Mouse (Mus musculus) erythroblast, embryonic 14.5 days (primary cell): Measurements from ENCODE around the gene Tldc1. TPM values are rescaled to one million over a fixed set of nuclear protein-coding genes. Genes with fewer than 3 reads are reported as not detected.

Experiments
- H3K27me3 ChIP-seq: 2 replicates; pipeline ENCODE4 v1.6.1; 2012; ENCODE audit warnings: inconsistent platforms; ENCODE audit not compliant: control insufficient read depth
- H3K36me3 ChIP-seq: 2 replicates; pipeline ENCODE4 v1.6.1; 2012; ENCODE audit warnings: mild to moderate bottlenecking, inconsistent platforms; ENCODE audit not compliant: control insufficient read depth
- H3K4me1 ChIP-seq: 2 replicates; pipeline ENCODE4 v1.6.1; 2012; ENCODE audit warnings: inconsistent platforms; ENCODE audit not compliant: control insufficient read depth
- H3K4me3 ChIP-seq: replicated peaks from 2 replicates; pipeline ENCODE3; 2012; ENCODE audit warnings: moderate library complexity, mild to moderate bottlenecking, inconsistent platforms
- H3K9me3 ChIP-seq: 2 replicates; pipeline ENCODE4 v1.6.1; 2012; ENCODE audit warnings: low read length, inconsistent platforms, mixed read lengths; ENCODE audit not compliant: control insufficient read depth
- GATA1 ChIP-seq: IDR thresholded peaks from 2 replicates; pipeline ENCODE4 v1.6.1; 2012; ENCODE audit warnings: low read length, inconsistent platforms, mixed read lengths
- TAL1 ChIP-seq: IDR thresholded peaks from 3 replicates; pipeline ENCODE4 v1.6.1; 2012; ENCODE audit warnings: low read length, inconsistent platforms, mixed read lengths
- polyA plus RNA-seq: library from polyadenylated mRNA; stranded (reverse); fragments of >175 nt; gene quantifications from 2 replicates; pipeline ENCODE4 v1.2.3, GENCODE M21; 2012

The Tldc1 gene
- 0.09 and 0.23 TPM in 2 replicates for polyA plus RNA-seq

- Histone ChIP-seq H3K36me3 (no peaks in the 10 kb centered on the region), H3K27me3 (no peaks in the 10 kb centered on the region), H3K9me3 (no peaks in the 10 kb centered on the region), H3K4me1 (peaks cover 25% of the 10 kb centered on the region), H3K4me3 (peak within 1 kb of the TSS; percentile 75)
- TF ChIP-seq GATA1 = no peak
- TF ChIP-seq TAL1 = no peak
These were observed at the start of gene Tldc1 for GRCm38 (mm10) chr8:119778263-119778662. Gene Tldc1, minus strand, starts transcription at chr8:119778416.

GRCm38 (mm10) chr8:119827721-119828153 lies 49.5 kb upstream of the Tldc1 start:
- no peaks in the 10 kb centered on the region for H3K36me3 ChIP-seq
- no peak overlapping the region for H3K4me3 ChIP-seq
- TF ChIP-seq TAL1 = no peak
- TF ChIP-seq GATA1 = no peak
- H3K4me1 ChIP-seq = peaks cover 24% of the 10 kb centered on the region
- no peaks in the 10 kb centered on the region for H3K9me3 ChIP-seq
- H3K27me3 ChIP-seq = peaks cover 9% of the 10 kb centered on the region

GRCm38 (mm10) chr8:119826982-119827381 lies 48.8 kb upstream of the Tldc1 start:
- Histone ChIP-seq H3K4me3 (no peak overlapping the region), H3K9me3 (no peaks in the 10 kb centered on the region), H3K36me3 (peaks cover 2% of the 10 kb centered on the region; the same call in 1 of the 2 replicates), H3K27me3 (peaks cover 9% of the 10 kb centered on the region), H3K4me1 (peaks cover 22% of the 10 kb centered on the region)
- TF ChIP-seq GATA1 = no peak
- TF ChIP-seq TAL1 = no peak

GRCm38 (mm10) chr8:119825950-119826730 lies 47.9 kb upstream of the Tldc1 start:
- TF ChIP-seq TAL1 = no peak
- TF ChIP-seq GATA1 = no peak
- Histone ChIP-seq H3K36me3 (peaks cover 2% of the 10 kb centered on the region; the same call in 1 of the 2 replicates), H3K4me3 (no peak overlapping the region), H3K9me3 (no peaks in the 10 kb centered on the region), H3K27me3 (peaks cover 9% of the 10 kb centered on the region), H3K4me1 (peaks cover 22% of the 10 kb centered on the region)

GRCm38 (mm10) chr8:119824809-119825273 lies 46.6 kb upstream of the Tldc1 start:
- H3K4me1 ChIP-seq = peaks cover 20% of the 10 kb centered on the region
- no peak overlapping the region for H3K4me3 ChIP-seq
- H3K27me3 ChIP-seq = peaks cover 9% of the 10 kb centered on the region

GRCm38 (mm10) chr8:119824100-119824499 lies 45.9 kb upstream of the Tldc1 start:
- no peaks in the 10 kb centered on the region for H3K9me3 ChIP-seq
- TF ChIP-seq GATA1 = no peak
- no peak for TF ChIP-seq TAL1
- peaks cover 13% of the 10 kb centered on the region for H3K4me1 ChIP-seq
- no peak overlapping the region for H3K4me3 ChIP-seq
- H3K36me3 ChIP-seq = peaks cover 2% of the 10 kb centered on the region; the same call in 1 of the 2 replicates
- H3K27me3 ChIP-seq = peaks cover 7% of the 10 kb centered on the region

More at GRCm38 (mm10) chr8:119824809-119825273, 46.6 kb upstream of the Tldc1 start:
- TF ChIP-seq GATA1 (no peak), TAL1 (no peak)
- H3K36me3 ChIP-seq = peaks cover 2% of the 10 kb centered on the region; the same call in 1 of the 2 replicates
- H3K9me3 ChIP-seq = no peaks in the 10 kb centered on the region

- peaks cover 2% of the 10 kb centered on the region; the same call in 1 of the 2 replicates for H3K36me3 ChIP-seq
These were observed 45.1 kb upstream of the Tldc1 start for GRCm38 (mm10) chr8:119823278-119823677.

GRCm38 (mm10) chr8:119821691-119822090 lies 43.5 kb upstream of the Tldc1 start:
- peaks cover 4% of the 10 kb centered on the region for H3K27me3 ChIP-seq
- H3K36me3 ChIP-seq = peaks cover 2% of the 10 kb centered on the region; the same call in 1 of the 2 replicates
- H3K4me3 ChIP-seq = no peak overlapping the region
- TF ChIP-seq TAL1 = no peak
- TF ChIP-seq GATA1 = no peak
- no peaks in the 10 kb centered on the region for H3K4me1 ChIP-seq
- H3K9me3 ChIP-seq = no peaks in the 10 kb centered on the region

More at GRCm38 (mm10) chr8:119823278-119823677, 45.1 kb upstream of the Tldc1 start:
- H3K4me3 ChIP-seq = no peak overlapping the region
- TF ChIP-seq GATA1 (no peak), TAL1 (no peak)
- peaks cover 5% of the 10 kb centered on the region for H3K4me1 ChIP-seq
- peaks cover 7% of the 10 kb centered on the region for H3K27me3 ChIP-seq
- no peaks in the 10 kb centered on the region for H3K9me3 ChIP-seq

- H3K36me3 ChIP-seq = peaks cover 2% of the 10 kb centered on the region; the same call in 1 of the 2 replicates
- TF ChIP-seq TAL1 = no peak
- no peak for TF ChIP-seq GATA1
These were observed 41.8 kb upstream of the Tldc1 start for GRCm38 (mm10) chr8:119819976-119820375.

More at GRCm38 (mm10) chr8:119819976-119820375, 41.8 kb upstream of the Tldc1 start:
- no peaks in the 10 kb centered on the region for H3K27me3 ChIP-seq
- no peaks in the 10 kb centered on the region for H3K4me1 ChIP-seq
- no peaks in the 10 kb centered on the region for H3K9me3 ChIP-seq
- no peak overlapping the region for H3K4me3 ChIP-seq
